Mouse (Mus musculus): Measurements from ENCODE around the gene Dennd6b. TPM values are rescaled to one million over a fixed set of nuclear protein-coding genes. Genes with fewer than 3 reads are reported as not detected.

Dennd6b gene
- total RNA-seq (2023): 29.9 to 37.7 TPM (median 32.6 TPM) in 4 replicates

GRCm38 (mm10) chr15:89196313-89196706 is at the start of gene Dennd6b:
Gene Dennd6b, minus strand, starts transcription at chr15:89196496.

GRCm38 (mm10) chr15:89210915-89211715 is 14.8 kb upstream of the Dennd6b start, which contains the start of gene Ppp6r2:
Gene Ppp6r2, plus strand, starts transcription at chr15:89211553.

DNA sequence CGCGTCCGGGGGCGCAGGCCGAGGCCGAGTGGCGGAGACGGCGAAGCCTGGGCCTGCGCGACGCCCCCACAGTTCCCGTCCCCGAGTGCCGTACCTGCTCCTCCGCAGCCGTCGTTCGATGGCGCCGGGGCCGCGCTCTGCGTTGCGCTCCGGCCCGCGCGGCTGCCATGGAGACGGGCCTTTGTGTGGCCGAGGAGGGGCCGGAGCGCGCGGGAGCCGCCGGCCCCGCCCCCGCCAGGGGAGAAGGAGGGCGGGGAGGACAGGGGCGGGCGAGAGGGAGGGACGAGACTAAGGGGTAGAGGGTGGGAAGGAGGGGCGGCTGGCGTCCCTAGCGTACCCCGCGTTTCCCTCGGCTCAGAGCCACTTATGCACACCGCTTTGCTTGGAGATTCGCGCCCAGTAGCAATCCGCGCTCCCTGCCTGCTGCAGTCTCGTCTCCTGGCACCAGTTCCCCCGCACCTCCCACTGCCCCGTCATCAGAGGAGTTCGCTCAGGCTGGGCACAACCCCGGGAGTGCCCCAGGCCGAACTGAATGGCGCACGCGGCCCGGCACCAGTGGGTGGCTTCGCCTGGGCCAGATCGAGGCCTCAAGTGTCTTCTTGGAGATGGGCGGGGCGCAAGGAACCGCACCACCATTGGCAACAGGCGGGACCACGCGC is 15.6 kb downstream of the Dennd6b start, which contains the start of gene Plxnb2:
TSS of gene Plxnb2 (minus strand) at position 218 of the 659 bp plus-strand sequence.

DNA sequence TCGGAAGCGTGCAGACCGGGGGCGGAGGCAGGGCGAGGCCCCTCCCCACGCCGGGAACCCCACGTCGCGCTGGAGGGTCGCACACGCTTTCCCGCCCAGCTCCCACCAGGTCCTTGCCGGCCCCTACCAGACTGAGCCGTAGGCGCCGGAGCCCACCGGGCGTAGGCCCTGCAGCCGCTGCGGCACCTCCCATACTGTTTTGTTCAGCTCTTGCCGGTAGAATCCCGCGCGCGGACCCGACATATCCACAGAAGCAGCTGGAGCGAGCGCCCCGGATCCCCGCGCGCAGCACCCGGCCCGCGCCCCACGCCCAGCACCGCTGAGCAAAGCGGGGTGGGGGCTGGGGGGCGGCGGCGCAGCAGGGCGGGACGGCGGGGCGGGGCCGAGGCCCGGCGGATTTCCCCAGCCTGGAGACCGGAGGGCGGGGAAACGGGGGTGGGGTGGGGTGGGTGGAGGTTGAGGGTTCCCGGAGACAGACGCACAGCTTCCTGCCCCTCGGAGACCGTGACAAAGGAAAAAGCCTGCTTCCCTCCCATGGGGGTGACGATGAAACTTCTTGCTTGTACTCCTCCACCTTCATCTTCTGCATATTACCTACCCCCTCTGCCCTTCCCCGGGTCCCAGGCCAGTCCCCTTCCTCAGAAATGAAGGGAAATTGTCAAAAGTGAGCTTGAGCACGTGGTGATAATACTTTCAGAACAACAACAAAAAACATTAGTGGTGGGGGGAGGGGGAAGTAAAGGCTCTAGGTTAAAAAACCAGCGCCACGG is 46.8 kb downstream of the Dennd6b start, which contains the start of gene Mapk11:
TSS of gene Mapk11 (minus strand) at position 358 of the 770 bp plus-strand sequence.

DNA sequence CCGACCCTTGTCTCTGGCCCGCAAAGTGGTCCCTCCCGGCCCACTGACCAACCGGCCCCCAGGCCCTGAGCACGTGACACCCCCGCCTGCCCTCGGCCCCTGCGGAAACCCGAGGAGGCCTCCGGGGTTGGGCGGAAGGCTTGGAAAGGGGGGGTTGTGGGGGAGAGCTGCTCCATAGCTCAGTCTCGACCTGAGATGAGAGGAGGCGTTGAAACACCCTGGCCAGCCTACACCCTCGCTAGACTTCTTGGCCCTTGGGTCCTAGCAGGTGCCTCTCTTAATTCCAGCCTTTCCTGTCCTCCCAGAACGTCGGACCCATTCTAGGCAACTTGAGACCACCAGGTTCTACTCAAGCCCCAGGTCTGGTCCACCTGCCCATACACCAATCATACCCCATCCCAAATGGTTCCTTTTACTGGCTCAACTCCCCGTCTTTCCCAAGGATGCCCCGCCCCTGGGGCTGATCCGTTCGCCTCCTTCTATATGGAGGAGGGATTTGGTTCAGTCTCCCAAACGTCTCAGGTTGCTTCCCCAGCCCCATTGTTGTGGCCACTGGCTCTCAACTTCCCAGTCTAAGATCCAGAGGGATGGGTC is 55.5 kb downstream of the Dennd6b start, which contains the start of gene Mapk12:
TSS of gene Mapk12 (minus strand) at position 45 of the 594 bp plus-strand sequence.

Other genes with a start within 250 kb of the Dennd6b start
- not detected in 4 replicates for gene Ttll8, start 242.1 kb downstream of the Dennd6b start, total RNA-seq (2023)
- not detected in 4 replicates for gene Mlc1, start 217.5 kb downstream of the Dennd6b start, total RNA-seq (2023)
- gene Mov10l1, start 213.6 kb downstream of the Dennd6b start, total RNA-seq (2023): not detected in 4 replicates
- gene Panx2, start 136.8 kb downstream of the Dennd6b start, total RNA-seq (2023): not detected in 4 replicates
- 50.2 to 57.3 TPM (median 52.9 TPM) in 4 replicates for gene Trabd, start 121.4 kb downstream of the Dennd6b start, total RNA-seq (2023)
- gene Selenoo, start 107.4 kb downstream of the Dennd6b start, total RNA-seq (2023): 23.2 to 26.5 TPM (median 23.9 TPM) in 4 replicates
- 55.4 to 58.7 TPM (median 55.8 TPM) in 4 replicates for gene Tubgcp6, start 73.4 kb downstream of the Dennd6b start, total RNA-seq (2023)
- gene Hdac10, start 67.8 kb downstream of the Dennd6b start, total RNA-seq (2023): 83.7 to 94.1 TPM (median 89.5 TPM) in 4 replicates
- 14.5 to 18.8 TPM (median 16.9 TPM) in 4 replicates for gene Mapk12, start 55.8 kb downstream of the Dennd6b start, total RNA-seq (2023)
- 73.3 to 78.7 TPM (median 77.4 TPM) in 4 replicates for gene Mapk11, start 46.9 kb downstream of the Dennd6b start, total RNA-seq (2023)
- gene Plxnb2, start 15.7 kb downstream of the Dennd6b start, total RNA-seq (2023): 9.1 to 12.3 TPM (median 11.3 TPM) in 4 replicates
- 53.3 to 62.4 TPM (median 58.4 TPM) in 4 replicates for gene Ppp6r2, start 15.1 kb upstream of the Dennd6b start, total RNA-seq (2023)
- 238 to 267 TPM (median 247 TPM) in 4 replicates for gene Sbf1, start 118.8 kb upstream of the Dennd6b start, total RNA-seq (2023)
- gene Adm2, start 126.2 kb upstream of the Dennd6b start, total RNA-seq (2023): not detected in 4 replicates
- not detected in 4 replicates for gene Miox, start 137.9 kb upstream of the Dennd6b start, total RNA-seq (2023)
- 38.4 to 46.3 TPM (median 41.9 TPM) in 4 replicates for gene Lmf2, start 159.2 kb upstream of the Dennd6b start, total RNA-seq (2023)
- gene Ncaph2, start 159.2 kb upstream of the Dennd6b start, total RNA-seq (2023): 121 to 132 TPM (median 123 TPM) in 4 replicates
- 14.3 to 17.6 TPM (median 15.7 TPM) in 4 replicates for gene Sco2, start 177.3 kb upstream of the Dennd6b start, total RNA-seq (2023)
- 0.50 to 1.0 TPM (median 0.87 TPM) in 4 replicates for gene Tymp, start 180.5 kb upstream of the Dennd6b start, total RNA-seq (2023)
- gene Odf3b, start 182.8 kb upstream of the Dennd6b start, total RNA-seq (2023): not detected in 4 replicates
- gene Klhdc7b, start 188.4 kb upstream of the Dennd6b start, total RNA-seq (2023): not detected in 4 replicates
- not detected in 4 replicates for gene Syce3, start 214.0 kb upstream of the Dennd6b start, total RNA-seq (2023)
- gene Cpt1b, start 229.4 kb upstream of the Dennd6b start, total RNA-seq (2023): 7.6 to 14.5 TPM (median 12.0 TPM) in 4 replicates
- gene C730034F03Rik, start 233.1 kb upstream of the Dennd6b start, total RNA-seq (2023): 10.8 to 14.3 TPM (median 13.9 TPM) in 4 replicates
- 0.72 TPM in 1 of 4 replicates, not detected in the others for gene Gm44502, start 233.2 kb upstream of the Dennd6b start, total RNA-seq (2023)
- gene Chkb, start 233.4 kb upstream of the Dennd6b start, total RNA-seq (2023): 289 to 340 TPM (median 320 TPM) in 4 replicates

All from B cell, adult 62 days (primary cell).